Mouse (Mus musculus) midbrain, embryonic 11.5 days (tissue): Measurements from ENCODE around the gene Rmi2. TPM values are rescaled to one million over a fixed set of nuclear protein-coding genes. Genes with fewer than 3 reads are reported as not detected.
A peak's percentile ranks its signal among the peaks of the same experiment; 100 is the strongest.

Experiments
- ATAC-seq: fragments of 200-750 bp; cut with Nextera tagmentation; 2 replicates; pipeline ENCODE4 v1.8.0; 2017; ENCODE audit warnings: moderate TSS enrichment, moderate library complexity; ENCODE audit not compliant: low FRiP score
- DNase-seq: peaks from one replicate; pipeline ENCODE4 v3.0.0; 2015; ENCODE audit warnings: low spot score; ENCODE audit errors: missing footprints
- H3K27ac ChIP-seq: fragments of 300-500 bp; sonication (generic); 2 replicates; pipeline ENCODE4 v1.5.1; 2014; ENCODE audit warnings: low read depth, low read length
- H3K27me3 ChIP-seq: fragments of 300-500 bp; sonication (generic); 2 replicates; pipeline ENCODE4 v1.6.1; 2014; ENCODE audit warnings: mild to moderate bottlenecking, low read length, moderate library complexity, mixed read lengths; ENCODE audit not compliant: control insufficient read depth, insufficient read depth
- H3K36me3 ChIP-seq: fragments of 300-500 bp; sonication (generic); 2 replicates; pipeline ENCODE4 v1.6.1; 2014; ENCODE audit warnings: mild to moderate bottlenecking, low read length, moderate library complexity, mixed read lengths; ENCODE audit not compliant: control insufficient read depth, insufficient read depth
- H3K4me1 ChIP-seq: fragments of 300-500 bp; sonication (generic); 2 replicates; pipeline ENCODE4 v1.6.1; 2014; ENCODE audit warnings: low read length; ENCODE audit not compliant: control insufficient read depth, insufficient read depth
- H3K4me2 ChIP-seq: fragments of 300-500 bp; sonication (generic); 2 replicates; pipeline ENCODE4 v1.6.1; 2014; ENCODE audit warnings: mild to moderate bottlenecking, moderate library complexity
- H3K4me3 ChIP-seq: fragments of 300-500 bp; sonication (generic); 2 replicates; pipeline ENCODE4 v1.5.1; 2014; ENCODE audit warnings: low read depth, low read length
- H3K9ac ChIP-seq: fragments of 300-500 bp; sonication (generic); 2 replicates; pipeline ENCODE4 v1.6.1; 2014; ENCODE audit warnings: low read length
- H3K9me3 ChIP-seq: fragments of 300-500 bp; sonication (generic); 2 replicates; pipeline ENCODE4 v1.6.1; 2016; ENCODE audit warnings: low read length; ENCODE audit not compliant: control insufficient read depth
- WGBS: fragments of 180-500 bp; shearing (Covaris S2); extraction: QIAGEN DNeasy Blood & Tissue Kit; methylation state at CpG from one replicate; pipeline ENCODE4 v1.1.7; 2014; 5-methylcytosine and 5-hydroxymethylcytosine counted together
- polyA plus RNA-seq: library from polyadenylated mRNA; unstranded; fragments of >200 nt; fragmentation: Nextera tagmentation; extraction: Ambion mirVana; gene quantifications from 2 replicates; pipeline ENCODE4 v1.2.1, GENCODE M21; 2014

The Rmi2 gene
- polyA plus RNA-seq, 1 experiment from 2014 or later: 2.9 TPM

DNA sequence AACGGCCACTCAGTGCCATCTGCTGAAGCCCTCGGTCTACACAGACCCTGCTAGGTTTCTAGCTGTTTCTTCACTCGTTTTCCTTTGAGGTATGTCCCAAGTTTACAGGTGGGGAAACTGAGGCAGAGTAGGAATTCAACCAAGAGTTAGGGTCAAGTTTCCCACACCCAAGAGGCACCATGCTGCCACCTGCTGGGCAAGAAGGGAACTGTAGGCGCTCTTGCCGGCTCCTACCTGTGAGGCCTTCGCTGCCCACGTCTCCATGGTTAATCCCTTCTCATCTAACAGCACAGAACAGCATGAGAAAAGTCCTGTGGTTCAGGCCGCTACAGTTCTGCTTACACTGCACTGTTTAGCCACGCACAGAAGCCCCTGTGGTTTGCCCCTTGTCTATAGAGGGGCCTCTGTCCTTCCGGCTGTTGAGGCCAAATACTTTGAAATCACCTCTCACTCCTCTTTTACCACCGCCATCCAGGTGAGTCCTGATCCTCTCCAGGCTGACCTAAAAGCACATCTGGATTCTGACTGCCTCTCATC is 33.1 kb downstream of the Rmi2 start:
- no peak overlapping the region for H3K4me2 ChIP-seq
- no peak overlapping the region for H3K4me3 ChIP-seq
- no peaks in the 10 kb centered on the region for H3K9me3 ChIP-seq
- 33% methylated on average over 11 of the region's 11 CpGs for WGBS
- peak; percentile 97 for DNase-seq
- H3K27ac ChIP-seq: no peak overlapping the region
- ATAC-seq: no peak
- H3K9ac ChIP-seq: no peak overlapping the region
- H3K27me3 ChIP-seq: no peaks in the 10 kb centered on the region
- H3K36me3 ChIP-seq: no peaks in the 10 kb centered on the region
- no peaks in the 10 kb centered on the region for H3K4me1 ChIP-seq

- no peak overlapping the region for H3K9ac ChIP-seq
- H3K4me2 ChIP-seq: no peak overlapping the region
- H3K9me3 ChIP-seq: no peaks in the 10 kb centered on the region
- no peak for DNase-seq
- H3K4me1 ChIP-seq: no peaks in the 10 kb centered on the region
- H3K27me3 ChIP-seq: no peaks in the 10 kb centered on the region
- no peak for ATAC-seq
- H3K27ac ChIP-seq: no peak overlapping the region
- no peaks in the 10 kb centered on the region for H3K36me3 ChIP-seq
- H3K4me3 ChIP-seq: no peak overlapping the region
- 78% methylated on average over 4 of the region's 4 CpGs for WGBS
Observed at GRCm38 (mm10) chr16:10870969-10871368, 36.1 kb downstream of the Rmi2 start.

DNA sequence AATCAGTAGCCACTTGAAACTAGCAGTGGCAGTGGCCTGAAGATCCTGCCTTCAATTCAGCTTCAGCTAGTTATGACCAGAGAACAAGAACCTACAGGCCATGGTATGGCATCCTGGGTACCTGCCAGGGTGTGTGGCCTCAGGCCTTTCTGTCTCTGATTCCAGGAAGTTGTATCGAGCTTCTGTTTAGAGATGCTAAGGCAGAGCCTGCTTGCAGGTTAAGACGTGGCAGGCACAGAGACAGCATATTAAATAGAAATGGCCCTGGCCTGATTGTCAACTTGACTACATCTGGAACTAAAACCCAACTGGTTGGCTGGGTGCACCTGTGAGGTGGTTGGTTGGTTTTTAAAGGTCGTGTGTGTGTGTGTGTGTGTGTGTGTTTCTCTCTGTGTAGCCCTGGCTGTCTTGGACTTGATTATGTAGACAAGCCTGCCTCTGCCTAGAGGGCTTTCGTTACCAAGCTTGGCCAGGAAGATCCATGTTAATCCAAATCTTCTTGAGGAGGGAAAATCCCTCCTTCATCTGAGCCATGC is 38.0 kb downstream of the Rmi2 start:
- no peak overlapping the region for H3K4me2 ChIP-seq
- no peak overlapping the region for H3K9ac ChIP-seq
- H3K27ac ChIP-seq: no peak overlapping the region
- WGBS: 73% methylated on average over 4 of the region's 4 CpGs
- ATAC-seq: no peak
- no peak for DNase-seq
- no peak overlapping the region for H3K4me3 ChIP-seq
- no peaks in the 10 kb centered on the region for H3K4me1 ChIP-seq
- H3K9me3 ChIP-seq: no peaks in the 10 kb centered on the region
- no peaks in the 10 kb centered on the region for H3K36me3 ChIP-seq
- no peaks in the 10 kb centered on the region for H3K27me3 ChIP-seq

DNA sequence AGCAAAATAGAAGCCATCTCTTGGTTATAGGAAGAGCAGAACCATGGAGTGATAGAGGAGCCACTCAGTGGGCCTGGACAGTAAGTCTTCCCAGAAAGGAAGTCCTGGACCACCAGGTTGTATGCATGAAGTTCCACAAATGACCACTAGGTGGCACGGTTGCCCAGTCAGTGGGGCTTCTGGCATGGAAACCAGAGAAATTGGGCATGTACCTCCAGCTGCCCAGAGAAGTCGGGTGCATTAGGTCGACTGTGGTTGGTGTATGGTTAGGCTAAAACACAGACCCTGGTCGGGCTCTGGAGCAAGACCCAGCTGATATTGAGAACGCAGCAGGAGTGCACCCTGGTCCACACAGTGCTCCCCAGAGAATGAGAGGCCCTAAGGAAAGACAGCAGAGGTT is 38.8 kb downstream of the Rmi2 start:
- peak; percentile 99 for DNase-seq
- Histone ChIP-seq H3K9me3 (no peaks in the 10 kb centered on the region), H3K27me3 (no peaks in the 10 kb centered on the region), H3K4me2 (no peak overlapping the region), H3K9ac (no peak overlapping the region), H3K27ac (no peak overlapping the region), H3K4me1 (no peaks in the 10 kb centered on the region), H3K36me3 (no peaks in the 10 kb centered on the region), H3K4me3 (no peak overlapping the region)
- 10% methylated on average over 5 of the region's 5 CpGs for WGBS
- peak; percentile 54 for ATAC-seq

GRCm38 (mm10) chr16:10878227-10878626 is 43.4 kb downstream of the Rmi2 start:
- Histone ChIP-seq H3K9ac (no peak overlapping the region), H3K4me2 (no peak overlapping the region), H3K27me3 (no peaks in the 10 kb centered on the region), H3K4me3 (no peak overlapping the region), H3K36me3 (no peaks in the 10 kb centered on the region), H3K4me1 (no peaks in the 10 kb centered on the region), H3K9me3 (no peaks in the 10 kb centered on the region), H3K27ac (no peak overlapping the region)
- DNase-seq: no peak
- ATAC-seq: no peak
- WGBS: 87% methylated on average over 3 of the region's 3 CpGs

DNA sequence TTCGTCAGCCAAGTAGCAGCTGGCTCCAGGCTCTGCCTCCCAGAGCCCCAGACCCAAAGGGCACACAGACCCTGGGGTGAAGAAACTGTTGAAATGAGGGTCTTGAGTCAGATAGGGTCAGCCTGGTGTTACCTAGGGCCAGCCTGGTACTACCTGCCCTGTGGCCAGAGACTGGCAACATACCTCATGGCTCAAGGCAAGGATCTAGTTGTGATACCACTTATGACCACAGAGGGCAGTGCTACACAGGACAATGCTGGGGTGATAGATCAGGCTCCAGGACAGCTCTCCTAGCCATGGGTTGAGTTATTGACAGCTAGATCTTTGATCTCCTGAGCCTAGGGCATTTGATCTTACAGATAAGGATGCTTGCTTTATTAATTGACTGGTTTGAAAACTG is 44.6 kb downstream of the Rmi2 start:
- H3K4me2 ChIP-seq: no peak overlapping the region
- H3K9ac ChIP-seq: no peak overlapping the region
- 92% methylated on average over 1 of the region's 1 CpGs for WGBS
- H3K36me3 ChIP-seq: no peaks in the 10 kb centered on the region
- ATAC-seq (peak; percentile 62; the same call in 1 of the 2 replicates), DNase-seq (peak; percentile 92)
- H3K27ac ChIP-seq: no peak overlapping the region
- H3K4me1 ChIP-seq: no peaks in the 10 kb centered on the region
- no peaks in the 10 kb centered on the region for H3K27me3 ChIP-seq
- H3K9me3 ChIP-seq: no peaks in the 10 kb centered on the region
- no peak overlapping the region for H3K4me3 ChIP-seq

GRCm38 (mm10) chr16:10881231-10881962 is 46.5 kb downstream of the Rmi2 start:
- Histone ChIP-seq H3K9ac (no peak overlapping the region), H3K36me3 (no peaks in the 10 kb centered on the region), H3K9me3 (no peaks in the 10 kb centered on the region), H3K4me2 (no peak overlapping the region), H3K4me3 (no peak overlapping the region), H3K27me3 (no peaks in the 10 kb centered on the region), H3K4me1 (no peaks in the 10 kb centered on the region), H3K27ac (no peak overlapping the region)
- DNase-seq: no peak
- WGBS: 64% methylated on average over 4 of the region's 4 CpGs
- ATAC-seq: no peak

DNA sequence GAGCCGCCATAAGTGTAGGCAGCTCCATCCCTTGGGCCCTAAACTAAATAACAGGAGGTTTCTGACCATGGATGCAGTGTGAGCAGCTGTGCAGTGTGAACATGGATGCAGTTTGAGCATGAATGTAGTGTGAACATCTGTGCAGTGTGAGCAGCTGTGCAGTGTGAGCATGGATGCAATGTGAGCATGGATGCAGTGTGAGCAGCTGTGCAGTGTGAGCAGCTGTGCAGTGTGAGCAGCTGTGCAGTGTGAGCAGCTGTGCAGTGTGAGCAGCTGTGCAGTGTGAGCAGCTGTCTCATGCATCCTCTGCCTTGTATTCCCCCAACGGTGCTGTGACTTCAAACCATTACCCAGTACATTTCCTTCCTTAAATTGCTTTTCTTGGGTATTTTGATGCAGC is 52.6 kb downstream of the Rmi2 start:
- WGBS: 89% methylated on average over 2 of the region's 2 CpGs
- no peaks in the 10 kb centered on the region for H3K27me3 ChIP-seq
- no peak overlapping the region for H3K4me2 ChIP-seq
- no peak overlapping the region for H3K9ac ChIP-seq
- DNase-seq: no peak
- H3K4me1 ChIP-seq: no peaks in the 10 kb centered on the region
- no peaks in the 10 kb centered on the region for H3K9me3 ChIP-seq
- H3K36me3 ChIP-seq: no peaks in the 10 kb centered on the region
- H3K4me3 ChIP-seq: no peak overlapping the region
- no peak for ATAC-seq
- H3K27ac ChIP-seq: no peak overlapping the region

DNA sequence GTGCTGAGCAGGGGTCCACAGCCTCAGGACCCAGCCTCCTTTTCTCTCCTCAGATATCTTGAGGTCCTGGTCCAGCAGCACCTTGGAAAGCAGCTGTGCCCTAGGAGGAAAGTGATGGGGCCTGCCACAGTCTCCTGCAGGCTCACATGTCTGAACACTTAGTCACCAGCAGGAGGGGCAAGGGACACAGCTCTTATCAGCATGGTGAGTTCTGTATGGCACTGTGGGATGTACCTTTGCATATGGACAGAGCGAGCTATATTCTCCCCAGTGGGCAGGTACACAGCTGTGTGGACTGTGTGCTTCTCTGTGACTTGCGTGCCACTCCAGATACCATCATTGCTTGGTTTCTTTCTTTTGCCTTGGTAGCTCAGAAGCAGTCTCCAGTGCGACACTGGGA is 55.5 kb downstream of the Rmi2 start:
- no peak for DNase-seq
- no peaks in the 10 kb centered on the region for H3K4me1 ChIP-seq
- no peaks in the 10 kb centered on the region for H3K27me3 ChIP-seq
- no peak overlapping the region for H3K27ac ChIP-seq
- no peaks in the 10 kb centered on the region for H3K36me3 ChIP-seq
- no peaks in the 10 kb centered on the region for H3K9me3 ChIP-seq
- no peak for ATAC-seq
- no peak overlapping the region for H3K9ac ChIP-seq
- WGBS: 82% methylated on average over 3 of the region's 3 CpGs
- no peak overlapping the region for H3K4me2 ChIP-seq
- H3K4me3 ChIP-seq: no peak overlapping the region
